8 mouse cellular contexts compared by ENCODE assay signal in the genomic region with DNA sequence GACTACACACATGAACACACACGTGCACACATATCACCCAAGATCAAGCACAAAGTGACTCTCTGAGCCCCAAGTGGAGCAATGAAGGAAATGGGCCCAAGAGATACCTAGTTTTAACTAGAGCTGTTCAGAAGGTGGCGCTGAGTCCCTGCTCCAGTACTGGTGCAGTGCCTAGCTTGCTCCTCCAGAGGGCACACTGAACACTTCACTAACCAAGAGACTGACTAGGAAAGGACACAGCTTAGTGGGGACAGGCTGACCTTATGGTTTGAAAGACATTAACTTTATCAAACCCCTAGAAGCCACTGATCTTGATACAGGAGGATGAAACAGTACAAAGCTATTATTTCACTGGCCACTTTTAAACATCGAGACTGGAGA.
DNase-seq lines count a peak whose midpoint lies in the region; ATAC-seq and TF ChIP-seq lines count a peak whose summit lies in the region.

No protein-coding gene starts in this region.

- H3K36me3 ChIP-seq in G1E (replicated peaks), result no peaks in the 10 kb centered on the region
- H3K36me3 ChIP-seq in forebrain, embryonic 13.5 days (ENCODE audit: poor library complexity, severe bottlenecking), result no peaks in the 10 kb centered on the region
- no peaks in the 10 kb centered on the region for H3K36me3 ChIP-seq in lung, embryonic 14.5 days (ENCODE audit: insufficient read depth)

- peak; percentile 70 for ATAC-seq in G1E (ENCODE audit: extremely low read depth, insufficient number of reproducible peaks, low FRiP score, poor library complexity, severe bottlenecking)
- ATAC-seq in forebrain, embryonic 13.5 days, result peak; percentile 74
- peak; percentile 48; the same call in 1 of the 2 replicates for ATAC-seq in lung, embryonic 14.5 days (ENCODE audit: insufficient read depth)

- H3K9ac ChIP-seq in forebrain, embryonic 13.5 days, result no peak overlapping the region
- H3K9ac ChIP-seq in lung, embryonic 14.5 days, result no peak overlapping the region

- peak; percentile 22 for DNase-seq in G1E (ENCODE audit: low spot score)
- DNase-seq in c-Kit-positive CD71-positive TER-119-negative erythroid progenitor cells, embryonic 14.5 days (ENCODE audit: low read depth), result peak; percentile 74
- DNase-seq in heart, postnatal 36 days, result peak; percentile 80 to 85
- peak; percentile 77 to 83 for DNase-seq in layer of hippocampus, adult 2 months (ENCODE audit: low spot score in 2 of 2)
- peak; percentile 93 for DNase-seq in lung, embryonic 14.5 days
- DNase-seq in ovary, adult 18-20 months (ENCODE audit: low spot score), result peak; percentile 71
- DNase-seq in thymus, adult 18-20 months, result peak; percentile 47 to 63

- no peaks in the 10 kb centered on the region for H3K9me3 ChIP-seq in G1E (replicated peaks)
- H3K9me3 ChIP-seq in forebrain, embryonic 13.5 days (replicated peaks), result no peaks in the 10 kb centered on the region
- H3K9me3 ChIP-seq in lung, embryonic 14.5 days (ENCODE audit: low read depth, low read length), result no peaks in the 10 kb centered on the region

- intact Hi-C loops in heart, postnatal 36 days (cut with DNase I), result loop anchor here (1.0 to 5.0 kb wide), 4 partner anchors 103 to 291 kb away; no protein-coding TSS in a partner anchor

- TF ChIP-seq CTCF in G1E (IDR thresholded peaks at IDR 0.05; ENCODE audit: low read depth, low read length), result peak; percentile 69
- TF ChIP-seq CTCF in layer of hippocampus, adult 2 months (conservative IDR thresholded peaks at IDR 0.05), result peak; percentile 99
- TF ChIP-seq CTCF in lung, embryonic 14.5 days (IDR thresholded peaks at IDR 0.05; ENCODE audit: low read depth), result peak; percentile 98

- no peaks in the 10 kb centered on the region for H3K4me1 ChIP-seq in G1E (ENCODE audit: insufficient read depth, low read depth, low read length)
- 0 out of 2 replicates have a peak, but pooled peaks cover 3% of the 10 kb centered on the region for H3K4me1 ChIP-seq in forebrain, embryonic 13.5 days
- H3K4me1 ChIP-seq in lung, embryonic 14.5 days (ENCODE audit: insufficient read depth), result no peaks in the 10 kb centered on the region

- no peak overlapping the region for H3K4me3 ChIP-seq in G1E (ENCODE audit: low read depth, low read length)
- no peak overlapping the region for H3K4me3 ChIP-seq in forebrain, embryonic 13.5 days
- H3K4me3 ChIP-seq in layer of hippocampus, adult 2 months, result no peak overlapping the region
- no peak overlapping the region for H3K4me3 ChIP-seq in lung, embryonic 14.5 days (ENCODE audit: low read depth, low read length)

- H3K27me3 ChIP-seq in G1E (ENCODE audit: insufficient read depth, low read length), result 0 out of 2 replicates have a peak, but pooled peaks cover 4% of the 10 kb centered on the region
- H3K27me3 ChIP-seq in forebrain, embryonic 13.5 days, result no peaks in the 10 kb centered on the region
- H3K27me3 ChIP-seq in lung, embryonic 14.5 days (ENCODE audit: insufficient read depth, low read length), result no peaks in the 10 kb centered on the region

- no peak overlapping the region for H3K27ac ChIP-seq in forebrain, embryonic 13.5 days
- no peak overlapping the region for H3K27ac ChIP-seq in layer of hippocampus, adult 2 months
- no peak overlapping the region for H3K27ac ChIP-seq in lung, embryonic 14.5 days (ENCODE audit: low read depth)

- 35% methylated on average over 3 of the region's 3 CpGs for WGBS in forebrain, embryonic 13.5 days
- WGBS in lung, embryonic 14.5 days, result 30% methylated on average over 3 of the region's 3 CpGs

- H3K4me2 ChIP-seq in forebrain, embryonic 13.5 days, result no peak overlapping the region
- H3K4me2 ChIP-seq in lung, embryonic 14.5 days, result no peak overlapping the region

Comparison
In these comparisons a context has a peak if more than half of its experiments do, and no peak if none do; other contexts are left out.
1. DNase-seq: peak in every context shown above with its lines; median percentile 93 in lung, embryonic 14.5 days; 82 in heart, postnatal 36 days; 80 in layer of hippocampus, adult 2 months; 74 in c-Kit-positive CD71-positive TER-119-negative erythroid progenitor cells, embryonic 14.5 days; 71 in ovary, adult 18-20 months; 55 in thymus, adult 18-20 months; 22 in G1E.